Mouse (Mus musculus): ENCODE data around the gene Rnf8.

DNA sequence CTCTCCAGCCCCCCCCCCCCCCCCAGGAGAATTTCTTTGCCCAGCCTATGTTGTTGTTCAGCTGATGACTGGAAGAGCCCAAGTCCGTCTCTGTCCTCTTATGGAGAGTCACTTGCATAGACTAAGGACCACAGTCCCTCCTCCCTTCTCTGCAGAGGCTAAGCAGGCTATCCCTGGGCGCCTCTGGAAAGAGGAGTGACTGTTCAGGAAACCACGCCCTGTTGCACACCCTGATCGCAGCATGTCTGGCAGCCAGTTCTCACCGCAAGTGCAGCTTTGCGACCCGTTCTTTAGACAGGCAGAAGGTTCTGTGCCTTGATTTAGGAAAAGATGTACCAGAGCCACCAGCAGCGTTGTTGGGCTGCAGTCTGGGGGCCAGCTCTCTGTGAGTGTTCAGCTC is 23.3 kb downstream of the Rnf8 start:
- TF ChIP-seq CTCF (IDR thresholded peaks at IDR 0.05; ENCODE audit: control insufficient read depth, insufficient read depth, insufficient replicate concordance, low read depth, low read length) (no peak), POLR2A (IDR thresholded peaks at IDR 0.05; ENCODE audit: control insufficient read depth, low read depth, low read length) (no peak)
